Mouse (Mus musculus): ENCODE data around the gene Larp6.

GRCm38 (mm10) chr9:60776899-60777298 lies 64.1 kb downstream of the Larp6 start:
- TF ChIP-seq CTCF (IDR thresholded peaks at IDR 0.05; ENCODE audit: low read depth, low read length) (no peak), POLR2A (IDR thresholded peaks at IDR 0.05; ENCODE audit: borderline replicate concordance, low read depth, low read length) (no peak)

Measured in bone marrow macrophage, adult 2 months (primary cell).